Mouse (Mus musculus) brown adipose tissue, adult 24 weeks (tissue): ENCODE measurements around the gene Plpp2. TPM values are rescaled to one million over a fixed set of nuclear protein-coding genes. Genes with fewer than 3 reads are reported as not detected.

Experiments used
- H3K27ac ChIP-seq: fragments of 200-500 bp; replicated peaks from 2 replicates; pipeline ENCODE4 v1.5.1; 2012; ENCODE audit warnings: low read depth, mild to moderate bottlenecking, low read length
- H3K4me1 ChIP-seq: fragments of 200-500 bp; 2 replicates; pipeline ENCODE4 v1.6.1; 2012; ENCODE audit warnings: low read length, mixed read lengths; ENCODE audit not compliant: control insufficient read depth, insufficient read depth, insufficient read length
- H3K4me3 ChIP-seq: fragments of 200-500 bp; 2 replicates; pipeline ENCODE4 v1.5.1; 2012; ENCODE audit warnings: low read depth, mild to moderate bottlenecking, low read length, moderate library complexity; ENCODE audit not compliant: insufficient read depth
- polyA plus RNA-seq: library from polyadenylated mRNA; stranded (reverse); fragments of >200 nt; gene quantifications from 2 replicates; pipeline ENCODE4 v1.2.4, GENCODE M21; 2012; ENCODE audit not compliant: missing spikeins, insufficient read depth, insufficient read length

Plpp2 gene
- polyA plus RNA-seq, 1 experiment, result 4.3 TPM

GRCm38 (mm10) chr10:79526661-79527452 lies 6.7 kb downstream of the Plpp2 start:
- no peaks in the 10 kb centered on the region for H3K4me1 ChIP-seq
- no peak overlapping the region for H3K27ac ChIP-seq
- no peak overlapping the region for H3K4me3 ChIP-seq

DNA sequence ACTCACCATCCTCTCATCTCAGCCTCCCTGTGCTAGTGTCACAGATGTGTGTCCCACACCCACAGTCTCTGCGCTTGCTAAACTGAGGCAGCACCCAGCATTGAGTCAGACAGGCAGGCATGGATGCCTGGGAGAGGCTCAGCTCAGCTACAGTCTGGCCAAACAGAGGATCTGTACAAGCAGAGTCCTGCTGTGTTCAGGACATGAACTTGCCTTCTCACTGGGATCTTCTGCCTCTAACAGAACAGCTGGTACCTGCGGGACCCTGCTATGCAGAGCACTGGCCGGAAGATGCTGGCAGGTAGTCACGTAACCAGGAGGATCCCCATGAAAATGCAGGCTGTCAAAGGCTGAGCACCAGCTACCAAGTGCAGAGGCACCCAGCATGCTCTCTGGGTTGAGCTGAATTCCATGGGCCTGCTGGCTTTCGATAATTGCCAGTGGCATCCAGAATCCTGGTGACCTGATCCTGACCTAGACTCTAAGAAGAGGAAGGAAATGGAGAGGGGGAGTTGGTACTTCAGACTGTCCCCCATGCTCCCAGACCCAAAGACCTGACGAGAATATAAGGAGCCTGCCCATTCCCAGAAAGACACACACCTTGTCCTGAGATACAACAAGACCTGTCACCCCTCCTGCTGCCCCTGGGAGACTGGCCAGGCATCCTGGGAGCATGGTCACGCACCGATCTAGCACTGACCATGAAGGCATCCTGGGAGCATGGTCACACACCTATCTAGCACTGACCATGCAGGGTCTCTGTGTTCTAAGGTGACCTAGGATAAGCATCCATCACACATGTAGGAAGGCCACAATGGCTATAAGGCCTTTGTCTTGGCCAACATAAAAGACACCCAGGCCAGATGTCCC lies 7.9 kb downstream of the Plpp2 start:
- no peak overlapping the region for H3K4me3 ChIP-seq
- no peak overlapping the region for H3K27ac ChIP-seq
- no peaks in the 10 kb centered on the region for H3K4me1 ChIP-seq

DNA sequence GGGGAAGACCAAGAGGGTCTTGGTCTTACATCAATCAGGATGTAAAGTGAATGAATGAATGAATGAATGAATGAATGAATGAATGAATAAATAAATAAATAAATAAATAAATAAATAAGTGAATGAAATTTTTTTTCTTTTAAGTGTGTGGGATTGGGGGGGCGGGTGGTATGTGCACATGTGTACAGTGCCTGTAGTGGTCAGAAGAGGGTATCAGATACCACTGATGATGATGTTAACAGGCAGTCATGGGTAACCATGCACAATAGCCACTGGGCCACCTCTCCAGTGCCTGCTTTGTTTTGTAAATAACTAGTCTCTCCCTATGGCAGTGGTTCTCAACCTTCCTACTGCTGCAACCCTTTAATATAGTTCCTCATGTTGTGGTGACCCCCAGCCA lies 9.2 kb downstream of the Plpp2 start:
- Histone ChIP-seq H3K4me1 (no peaks in the 10 kb centered on the region), H3K27ac (no peak overlapping the region), H3K4me3 (no peak overlapping the region)

- Histone ChIP-seq H3K27ac (no peak overlapping the region), H3K4me3 (no peak overlapping the region), H3K4me1 (no peaks in the 10 kb centered on the region)
Observed at GRCm38 (mm10) chr10:79506709-79507108, 26.9 kb downstream of the Plpp2 start.

DNA sequence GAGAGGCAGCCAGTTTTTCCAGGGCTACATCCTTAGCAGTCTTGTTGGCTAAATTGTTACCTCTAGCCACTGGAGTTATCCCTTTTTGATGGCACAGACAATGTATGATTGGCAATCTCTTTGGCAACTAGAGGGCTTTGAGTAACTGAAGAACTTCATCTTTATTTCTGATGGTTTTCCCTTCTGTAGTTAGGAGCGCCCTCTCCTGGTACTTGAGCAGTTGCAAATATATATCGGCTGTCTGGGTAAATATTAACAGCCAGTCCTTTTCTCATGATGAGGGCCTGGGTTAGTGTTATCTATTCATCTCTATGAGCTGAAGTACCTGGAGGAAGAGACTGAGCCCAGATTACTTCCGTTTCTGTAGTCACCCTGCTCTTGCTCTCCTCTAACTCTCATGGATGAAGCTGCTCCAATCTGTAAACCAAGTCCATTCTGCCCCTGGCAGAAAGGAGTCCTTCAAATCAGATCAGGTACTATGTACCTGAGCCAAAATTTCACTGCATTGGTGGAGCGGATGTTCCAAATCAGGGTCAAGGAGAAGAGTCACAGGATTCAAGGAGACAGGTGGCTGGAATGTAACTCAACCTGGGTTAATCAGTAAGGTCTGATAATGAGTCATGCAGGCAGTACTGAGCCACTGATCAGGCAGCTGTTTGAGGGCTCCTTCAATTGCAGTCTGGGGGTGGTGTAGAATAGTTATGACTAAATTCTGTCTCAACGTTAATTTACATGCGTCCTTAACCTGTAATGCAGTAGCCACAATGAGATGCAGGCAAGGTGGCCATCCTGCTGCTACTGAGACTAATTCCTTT lies 30.6 kb downstream of the Plpp2 start:
- no peaks in the 10 kb centered on the region for H3K4me1 ChIP-seq
- H3K4me3 ChIP-seq, result no peak overlapping the region
- no peak overlapping the region for H3K27ac ChIP-seq

DNA sequence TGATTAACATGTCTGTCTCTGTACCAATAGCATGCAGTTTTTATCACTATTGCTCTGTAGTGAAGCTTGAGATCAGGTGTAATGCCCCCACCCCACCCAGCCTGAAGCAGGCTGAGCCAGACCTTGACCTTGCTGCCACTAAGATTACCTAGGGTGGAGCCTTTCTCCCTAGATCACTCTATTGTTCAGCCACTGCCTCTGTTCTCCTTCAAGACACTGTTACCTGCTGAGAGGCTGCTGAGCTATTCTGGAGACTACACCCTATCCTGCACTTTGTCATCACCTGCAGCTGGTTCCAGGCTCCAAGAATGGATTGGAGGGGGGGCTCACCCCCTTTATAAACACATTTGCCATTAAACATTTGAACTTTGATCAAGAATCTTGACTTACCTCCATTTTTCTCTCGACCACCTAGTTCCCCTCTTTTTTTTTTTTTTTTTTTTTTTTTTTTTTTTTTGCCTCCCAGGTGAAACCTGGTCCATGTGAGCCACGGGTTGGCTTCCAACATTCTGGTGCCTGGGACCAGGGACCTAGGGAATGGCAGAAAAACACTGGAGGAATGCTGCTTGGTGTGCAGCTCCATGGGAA lies 36.8 kb downstream of the Plpp2 start:
- no peak overlapping the region for H3K27ac ChIP-seq
- H3K4me1 ChIP-seq, result no peaks in the 10 kb centered on the region
- no peak overlapping the region for H3K4me3 ChIP-seq

GRCm38 (mm10) chr10:79495886-79496285 lies 37.7 kb downstream of the Plpp2 start:
- no peaks in the 10 kb centered on the region for H3K4me1 ChIP-seq
- H3K27ac ChIP-seq, result no peak overlapping the region
- no peak overlapping the region for H3K4me3 ChIP-seq

Other genes with a start within 250 kb of the Plpp2 start
- gene Vmn2r82, start 177.3 kb downstream of the Plpp2 start, polyA plus RNA-seq, result not detected in 2 replicates
- gene Vmn2r83, start 65.1 kb downstream of the Plpp2 start, polyA plus RNA-seq, result not detected in 2 replicates
- gene Mier2, start 21.4 kb upstream of the Plpp2 start, polyA plus RNA-seq, result 6.1 and 8.5 TPM in 2 replicates
- not detected in 2 replicates for gene Theg, start 53.5 kb upstream of the Plpp2 start, polyA plus RNA-seq
- gene C2cd4c, start 80.2 kb upstream of the Plpp2 start, polyA plus RNA-seq, result 0.48 TPM in 1 of 2 replicates, not detected in the other
- gene Shc2, start 104.1 kb upstream of the Plpp2 start, polyA plus RNA-seq, result 0.92 and 1.7 TPM in 2 replicates
- 1.2 TPM in 1 of 2 replicates, not detected in the other for gene Odf3l2, start 111.9 kb upstream of the Plpp2 start, polyA plus RNA-seq
- not detected in 2 replicates for gene Madcam1, start 130.8 kb upstream of the Plpp2 start, polyA plus RNA-seq
- 17.0 and 17.6 TPM in 2 replicates for gene Tpgs1, start 135.6 kb upstream of the Plpp2 start, polyA plus RNA-seq
- gene Cdc34, start 148.4 kb upstream of the Plpp2 start, polyA plus RNA-seq, result 181 and 274 TPM in 2 replicates
- not detected in 2 replicates for gene Gzmm, start 155.2 kb upstream of the Plpp2 start, polyA plus RNA-seq
- 495 and 669 TPM in 2 replicates for gene Bsg, start 170.7 kb upstream of the Plpp2 start, polyA plus RNA-seq
- 0.52 TPM in 1 of 2 replicates, not detected in the other for gene Hcn2, start 182.8 kb upstream of the Plpp2 start, polyA plus RNA-seq
- 20.1 and 32.1 TPM in 2 replicates for gene Polrmt, start 212.8 kb upstream of the Plpp2 start, polyA plus RNA-seq
- not detected in 2 replicates for gene Fgf22, start 221.3 kb upstream of the Plpp2 start, polyA plus RNA-seq
- gene Rnf126, start 233.2 kb upstream of the Plpp2 start, polyA plus RNA-seq, result 23.3 and 27.2 TPM in 2 replicates
- gene Fstl3, start 243.5 kb upstream of the Plpp2 start, polyA plus RNA-seq, result 0.96 and 1.3 TPM in 2 replicates